Mouse (Mus musculus): ENCODE data around the gene Cct2. TPM values are rescaled to one million over a fixed set of nuclear protein-coding genes. Genes with fewer than 3 reads are reported as not detected.

Cct2 gene
- polyA plus RNA-seq, 1 experiment, result 3.3 TPM

DNA sequence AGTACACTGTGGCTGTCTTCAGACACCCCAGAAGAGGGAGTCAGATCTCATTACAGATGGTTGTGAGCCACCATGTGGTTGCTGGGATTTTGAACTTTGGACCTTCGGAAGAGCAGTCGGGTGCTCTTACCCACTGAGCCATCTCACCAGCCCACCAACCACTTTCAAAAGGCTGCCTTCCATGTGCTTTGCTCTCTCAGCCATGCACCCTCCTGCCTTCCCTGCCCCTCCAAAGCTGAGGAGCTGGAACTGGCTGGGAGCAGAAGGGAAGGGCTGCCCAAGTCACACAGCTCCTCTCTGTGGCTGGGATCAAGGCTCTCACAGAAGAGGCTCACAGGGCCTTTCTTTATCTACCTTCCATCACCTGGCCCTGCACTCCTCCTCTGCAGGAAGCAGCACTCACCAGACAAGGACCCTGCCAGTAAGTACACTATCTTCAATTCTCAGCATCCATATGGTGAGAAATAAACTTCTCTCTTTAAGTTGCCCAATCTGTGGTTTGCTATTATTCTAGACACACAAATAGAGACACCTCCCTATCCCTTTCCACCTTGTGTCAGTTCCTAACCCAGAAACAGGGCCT, 33.6 kb upstream of the Cct2 start:
- Histone ChIP-seq H3K9me3 (ENCODE audit: control insufficient read depth, low read length) (no peaks in the 10 kb centered on the region), H3K27me3 (ENCODE audit: control insufficient read depth) (no peaks in the 10 kb centered on the region), H3K4me3 (replicated peaks) (no peak overlapping the region), H3K4me1 (ENCODE audit: control insufficient read depth) (peaks cover 73% of the 10 kb centered on the region), H3K36me3 (ENCODE audit: control insufficient read depth) (peaks cover 94% of the 10 kb centered on the region)
- peak; percentile 21; the same call in 1 of the 2 replicates for TF ChIP-seq GATA1 (IDR thresholded peaks at IDR 0.05; ENCODE audit: low read length)
- TF ChIP-seq TAL1 (IDR thresholded peaks at IDR 0.05; ENCODE audit: low read length), result peak; percentile 66

DNA sequence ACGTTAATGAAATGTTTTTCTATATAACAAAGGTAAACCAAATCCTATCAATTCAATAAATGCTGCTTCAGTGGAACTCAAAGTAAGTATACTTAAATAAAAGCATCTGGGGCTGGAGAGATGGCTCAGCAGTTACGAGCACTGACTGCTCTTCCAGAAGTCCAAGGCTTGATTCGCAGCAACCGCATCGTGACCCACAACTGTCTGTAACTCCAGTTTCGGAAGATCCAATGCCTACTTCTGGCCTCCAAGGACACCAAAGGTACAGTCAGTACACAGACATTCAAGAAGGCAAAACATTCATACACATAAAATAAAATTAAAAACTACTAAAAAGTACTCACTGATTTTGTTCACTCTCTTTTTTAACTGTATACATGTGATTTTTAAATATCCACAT, 32.5 kb upstream of the Cct2 start:
- peaks cover 95% of the 10 kb centered on the region for H3K36me3 ChIP-seq (ENCODE audit: control insufficient read depth)
- TF ChIP-seq TAL1 (IDR thresholded peaks at IDR 0.05; ENCODE audit: low read length) (no peak), GATA1 (IDR thresholded peaks at IDR 0.05; ENCODE audit: low read length) (no peak)
- H3K9me3 ChIP-seq (ENCODE audit: control insufficient read depth, low read length), result no peaks in the 10 kb centered on the region
- H3K27me3 ChIP-seq (ENCODE audit: control insufficient read depth), result no peaks in the 10 kb centered on the region
- H3K4me1 ChIP-seq (ENCODE audit: control insufficient read depth), result peaks cover 70% of the 10 kb centered on the region
- no peak overlapping the region for H3K4me3 ChIP-seq (replicated peaks)

GRCm38 (mm10) chr10:117094504-117095329, 31.1 kb upstream of the Cct2 start:
- Histone ChIP-seq H3K4me3 (replicated peaks) (no peak overlapping the region), H3K9me3 (ENCODE audit: control insufficient read depth, low read length) (no peaks in the 10 kb centered on the region), H3K27me3 (ENCODE audit: control insufficient read depth) (no peaks in the 10 kb centered on the region), H3K4me1 (ENCODE audit: control insufficient read depth) (peaks cover 63% of the 10 kb centered on the region), H3K36me3 (ENCODE audit: control insufficient read depth) (peaks cover 92% of the 10 kb centered on the region)
- TF ChIP-seq TAL1 (IDR thresholded peaks at IDR 0.05; ENCODE audit: low read length), result no peak
- TF ChIP-seq GATA1 (IDR thresholded peaks at IDR 0.05; ENCODE audit: low read length), result no peak

DNA sequence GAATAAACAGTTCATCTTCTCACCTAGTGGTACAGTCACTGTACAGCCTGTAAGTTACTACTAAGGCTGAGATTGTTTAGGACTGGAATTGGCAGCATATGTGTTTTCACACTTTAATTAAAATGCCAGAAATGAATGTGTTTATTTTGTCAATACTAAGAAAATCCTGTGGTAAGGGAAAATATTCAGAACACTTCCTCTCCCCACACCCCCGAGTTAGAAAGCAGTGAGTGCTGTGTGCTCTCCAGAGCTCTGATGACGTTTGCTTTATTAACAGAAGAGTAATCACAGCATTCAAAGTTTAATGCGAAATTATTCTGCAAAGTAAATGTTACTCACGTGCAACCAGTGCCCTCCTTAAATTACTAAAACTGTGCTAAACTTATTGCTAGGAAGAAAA, 26.0 kb upstream of the Cct2 start:
- H3K27me3 ChIP-seq (ENCODE audit: control insufficient read depth), result no peaks in the 10 kb centered on the region
- peaks cover 87% of the 10 kb centered on the region for H3K36me3 ChIP-seq (ENCODE audit: control insufficient read depth)
- TF ChIP-seq GATA1 (IDR thresholded peaks at IDR 0.05; ENCODE audit: low read length) (no peak), TAL1 (IDR thresholded peaks at IDR 0.05; ENCODE audit: low read length) (no peak)
- no peak overlapping the region for H3K4me3 ChIP-seq (replicated peaks)
- H3K9me3 ChIP-seq (ENCODE audit: control insufficient read depth, low read length), result no peaks in the 10 kb centered on the region
- H3K4me1 ChIP-seq (ENCODE audit: control insufficient read depth), result peaks cover 25% of the 10 kb centered on the region

- Histone ChIP-seq H3K4me3 (replicated peaks) (no peak overlapping the region), H3K4me1 (ENCODE audit: control insufficient read depth) (peaks cover 21% of the 10 kb centered on the region), H3K27me3 (ENCODE audit: control insufficient read depth) (no peaks in the 10 kb centered on the region), H3K36me3 (ENCODE audit: control insufficient read depth) (peaks cover 90% of the 10 kb centered on the region), H3K9me3 (ENCODE audit: control insufficient read depth, low read length) (no peaks in the 10 kb centered on the region)
- TF ChIP-seq GATA1 (IDR thresholded peaks at IDR 0.05; ENCODE audit: low read length) (no peak), TAL1 (IDR thresholded peaks at IDR 0.05; ENCODE audit: low read length) (no peak)
Measured at GRCm38 (mm10) chr10:117081914-117082359, 18.3 kb upstream of the Cct2 start.

DNA sequence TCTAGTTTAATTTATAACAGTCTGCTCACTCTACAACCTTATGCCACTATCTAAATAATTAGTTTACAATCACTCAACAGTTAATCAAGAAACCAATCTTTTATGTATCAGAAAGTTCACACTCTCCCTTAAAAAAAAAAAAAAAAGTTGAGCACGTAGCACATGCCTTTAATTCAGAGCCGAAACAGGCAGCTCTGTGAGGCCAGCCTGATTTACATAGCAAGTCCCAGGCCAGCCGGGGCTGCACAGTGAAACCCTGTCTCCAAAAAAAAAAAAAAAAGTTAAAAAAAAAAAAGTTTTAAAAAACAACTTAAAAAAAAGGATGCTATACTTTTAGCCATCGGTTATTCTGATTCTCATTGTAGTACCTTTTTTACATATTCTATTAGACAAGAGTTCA, 17.7 kb upstream of the Cct2 start:
- H3K4me1 ChIP-seq (ENCODE audit: control insufficient read depth), result peaks cover 21% of the 10 kb centered on the region
- no peak for TF ChIP-seq GATA1 (IDR thresholded peaks at IDR 0.05; ENCODE audit: low read length)
- peaks cover 91% of the 10 kb centered on the region for H3K36me3 ChIP-seq (ENCODE audit: control insufficient read depth)
- no peak overlapping the region for H3K4me3 ChIP-seq (replicated peaks)
- H3K27me3 ChIP-seq (ENCODE audit: control insufficient read depth), result no peaks in the 10 kb centered on the region
- no peaks in the 10 kb centered on the region for H3K9me3 ChIP-seq (ENCODE audit: control insufficient read depth, low read length)

DNA sequence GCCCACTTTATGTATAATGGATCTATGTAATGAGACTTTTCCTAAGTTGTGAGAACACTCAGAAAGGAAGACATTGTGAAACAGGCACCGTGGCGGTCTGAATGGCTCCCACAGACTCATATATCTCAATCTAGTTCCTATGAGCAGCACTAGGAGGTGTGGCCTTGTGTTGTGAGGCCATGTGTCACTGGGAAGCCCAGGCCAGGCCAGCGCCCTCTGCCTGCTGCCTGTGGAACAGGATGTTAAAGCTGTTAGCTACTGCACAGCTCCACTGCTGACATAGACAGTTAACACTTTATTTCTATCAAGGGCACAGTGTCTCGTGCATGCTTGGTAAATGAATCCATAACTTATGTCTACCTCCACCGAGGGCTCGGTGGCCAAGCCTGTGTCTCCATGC, 14.7 kb upstream of the Cct2 start:
- no peaks in the 10 kb centered on the region for H3K27me3 ChIP-seq (ENCODE audit: control insufficient read depth)
- no peak for TF ChIP-seq GATA1 (IDR thresholded peaks at IDR 0.05; ENCODE audit: low read length)
- no peak for TF ChIP-seq TAL1 (IDR thresholded peaks at IDR 0.05; ENCODE audit: low read length)
- no peak overlapping the region for H3K4me3 ChIP-seq (replicated peaks)
- no peaks in the 10 kb centered on the region for H3K9me3 ChIP-seq (ENCODE audit: control insufficient read depth, low read length)
- H3K36me3 ChIP-seq (ENCODE audit: control insufficient read depth), result peaks cover 91% of the 10 kb centered on the region
- peaks cover 21% of the 10 kb centered on the region for H3K4me1 ChIP-seq (ENCODE audit: control insufficient read depth)

- Histone ChIP-seq H3K27me3 (ENCODE audit: control insufficient read depth) (no peaks in the 10 kb centered on the region), H3K9me3 (ENCODE audit: control insufficient read depth, low read length) (peaks cover 3% of the 10 kb centered on the region), H3K4me1 (ENCODE audit: control insufficient read depth) (peaks cover 3% of the 10 kb centered on the region), H3K36me3 (ENCODE audit: control insufficient read depth) (peaks cover 94% of the 10 kb centered on the region), H3K4me3 (replicated peaks) (no peak overlapping the region)
- TF ChIP-seq TAL1 (IDR thresholded peaks at IDR 0.05; ENCODE audit: low read length) (no peak), GATA1 (IDR thresholded peaks at IDR 0.05; ENCODE audit: low read length) (no peak)
Measured at GRCm38 (mm10) chr10:117073176-117073575, 9.6 kb upstream of the Cct2 start.

GRCm38 (mm10) chr10:117072191-117072888, 8.7 kb upstream of the Cct2 start:
- peaks cover 85% of the 10 kb centered on the region for H3K36me3 ChIP-seq (ENCODE audit: control insufficient read depth)
- no peak overlapping the region for H3K4me3 ChIP-seq (replicated peaks)
- TF ChIP-seq TAL1 (IDR thresholded peaks at IDR 0.05; ENCODE audit: low read length) (no peak), GATA1 (IDR thresholded peaks at IDR 0.05; ENCODE audit: low read length) (no peak)
- no peaks in the 10 kb centered on the region for H3K4me1 ChIP-seq (ENCODE audit: control insufficient read depth)
- peaks cover 3% of the 10 kb centered on the region for H3K9me3 ChIP-seq (ENCODE audit: control insufficient read depth, low read length)
- no peaks in the 10 kb centered on the region for H3K27me3 ChIP-seq (ENCODE audit: control insufficient read depth)

Data from erythroblast, embryonic 14.5 days (primary cell).